Mouse (Mus musculus): ENCODE measurements at regions not wholly inside any gene's neighbourhood (a gene's known extent, or its start where the extent isn't known, plus 50 kb on each side); places are given as distances from the start of the nearest gene placed in this dataset.
"Not testable (repeated sequence)": the region's sequence is repeated elsewhere in the genome, so short reads cannot be mapped to it uniquely, and the experiment has no call there.

GRCm38 (mm10) chr7:138501347-138502014, 104.0 kb upstream of the Tcerg1l start:
- DNase-seq (ENCODE audit: low spot score in 2 of 2): no peak

GRCm38 (mm10) chr7:138497771-138498170, 100.2 kb upstream of the Tcerg1l start:
- DNase-seq (ENCODE audit: low spot score in 2 of 2): no peak

GRCm38 (mm10) chr7:138497202-138497601, 99.7 kb upstream of the Tcerg1l start:
- DNase-seq (ENCODE audit: low spot score in 2 of 2): no peak

- no peak for DNase-seq (ENCODE audit: low spot score in 2 of 2)
These were observed 96.1 kb upstream of the Tcerg1l start for GRCm38 (mm10) chr7:138493661-138494060.

- DNase-seq (ENCODE audit: low spot score in 2 of 2): no peak
These were observed 94.7 kb upstream of the Tcerg1l start for GRCm38 (mm10) chr7:138492261-138492660.

- no peak for DNase-seq (ENCODE audit: low spot score in 2 of 2)
These were observed 91.9 kb upstream of the Tcerg1l start for GRCm38 (mm10) chr7:138489471-138489870.

GRCm38 (mm10) chr7:138488201-138488720, 90.7 kb upstream of the Tcerg1l start:
- DNase-seq (ENCODE audit: low spot score in 2 of 2): no peak

GRCm38 (mm10) chr7:138472891-138473455, 75.4 kb upstream of the Tcerg1l start:
- no peak for DNase-seq (ENCODE audit: low spot score in 2 of 2)

GRCm38 (mm10) chr7:138472371-138472770, 74.8 kb upstream of the Tcerg1l start:
- DNase-seq (ENCODE audit: low spot score in 2 of 2): no peak

GRCm38 (mm10) chr7:138469211-138469610, 71.7 kb upstream of the Tcerg1l start:
- DNase-seq (ENCODE audit: low spot score in 2 of 2): no peak

- no peak for DNase-seq (ENCODE audit: low spot score in 2 of 2)
These were observed 70.9 kb upstream of the Tcerg1l start for GRCm38 (mm10) chr7:138468436-138468835.

GRCm38 (mm10) chr7:138467981-138468380, 70.5 kb upstream of the Tcerg1l start:
- no peak for DNase-seq (ENCODE audit: low spot score in 2 of 2)

GRCm38 (mm10) chr7:138467386-138467785, 69.9 kb upstream of the Tcerg1l start:
- DNase-seq (ENCODE audit: low spot score in 2 of 2): no peak

- no peak for DNase-seq (ENCODE audit: low spot score in 2 of 2)
These were observed 60.4 kb upstream of the Tcerg1l start for GRCm38 (mm10) chr7:138457964-138458363.

GRCm38 (mm10) chr7:138455371-138455770, 57.8 kb upstream of the Tcerg1l start:
- DNase-seq (ENCODE audit: low spot score in 2 of 2): no peak

GRCm38 (mm10) chr7:138454498-138455225, 57.1 kb upstream of the Tcerg1l start:
- not testable (repeated sequence) for DNase-seq (ENCODE audit: low spot score in 2 of 2)

- DNase-seq (ENCODE audit: low spot score in 2 of 2): peak; percentile 11 to 14
These were observed 53.8 kb upstream of the Tcerg1l start for GRCm38 (mm10) chr7:138451321-138451720.

GRCm38 (mm10) chr7:138448519-138448918, 51.0 kb upstream of the Tcerg1l start:
- DNase-seq (ENCODE audit: low spot score in 2 of 2): no peak
